Mouse (Mus musculus) liver, adult 2 months (tissue): ENCODE measurements around the gene Lrrc75a.

Experiments used
- CTCF ChIP-seq: fragments of 200-500 bp; IDR thresholded peaks from 2 replicates; pipeline ENCODE4 v1.5.1; 2011; ENCODE audit warnings: low read depth, low read length, control low read depth
- POLR2A ChIP-seq: fragments of 200-500 bp; IDR thresholded peaks from 2 replicates; pipeline ENCODE4 v1.6.1; 2011; ENCODE audit warnings: low read length, control low read depth; ENCODE audit not compliant: insufficient read depth; ENCODE audit errors: extremely low read depth

GRCm38 (mm10) chr11:62558152-62558551 lies 90.2 kb downstream of the Lrrc75a start:
- TF ChIP-seq CTCF (no peak), POLR2A (no peak)
